Mouse (Mus musculus) neural tube, postnatal 0 days (tissue): ENCODE data around the gene Timm17a. TPM values are rescaled to one million over a fixed set of nuclear protein-coding genes. Genes with fewer than 3 reads are reported as not detected.

Experiments used
- polyA plus RNA-seq: library from polyadenylated mRNA; unstranded; fragments of >200 nt; fragmentation: Nextera tagmentation; extraction: Ambion mirVana; gene quantifications from 2 replicates; pipeline ENCODE4 v1.2.1, GENCODE M21; 2015

The Timm17a gene
- polyA plus RNA-seq: 225 and 264 TPM in 2 replicates

GRCm38 (mm10) chr1:135313284-135314031 lies at the start of gene Timm17a:
Gene Timm17a, minus strand, starts transcription at chr1:135313778.

GRCm38 (mm10) chr1:135324571-135324970 lies 11.0 kb upstream of the Timm17a start, which contains the start of gene Lmod1:
Gene Lmod1, plus strand, starts transcription at chr1:135324807.

DNA sequence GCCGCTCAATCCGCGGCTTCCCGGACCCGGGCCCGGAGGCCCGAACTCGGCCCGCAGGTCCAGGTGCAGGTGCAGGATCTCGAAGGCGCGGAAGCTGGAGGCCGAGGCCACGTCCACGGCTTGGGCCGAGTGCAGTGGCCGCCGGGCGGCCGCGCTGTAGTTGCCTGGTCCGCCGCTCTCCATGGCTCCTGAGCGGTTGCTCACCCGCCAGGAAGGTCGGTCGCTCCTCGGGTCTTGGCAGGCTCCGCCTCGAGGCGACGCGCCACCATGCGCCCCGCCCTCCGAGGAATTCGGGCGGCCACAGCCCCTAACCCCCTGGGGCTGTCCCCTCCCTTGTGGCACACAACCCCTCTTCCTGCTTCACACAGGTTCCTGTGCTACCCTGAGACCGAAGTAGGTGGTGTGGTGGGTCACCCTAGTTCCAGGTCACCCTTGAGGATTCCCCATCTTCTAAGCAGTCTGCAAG lies 29.7 kb downstream of the Timm17a start, which contains the start of gene Rnpep:
Rnpep (minus strand) TSS at position 259 of the 466 bp plus-strand sequence.

GRCm38 (mm10) chr1:135258380-135259127 lies 55.0 kb downstream of the Timm17a start, which contains the start of gene Elf3:
Gene Elf3, minus strand, starts transcription at chr1:135258568.

Other genes with a start within 250 kb of the Timm17a start
- gene Lgr6, start 208.5 kb downstream of the Timm17a start, polyA plus RNA-seq: 3.9 and 4.1 TPM in 2 replicates
- gene Ptpn7, start 181.1 kb downstream of the Timm17a start, polyA plus RNA-seq: 0.06 and 0.23 TPM in 2 replicates
- gene Arl8a, start 167.0 kb downstream of the Timm17a start, polyA plus RNA-seq: 352 and 380 TPM in 2 replicates
- 30.8 and 36.0 TPM in 2 replicates for gene Gpr37l1, start 146.1 kb downstream of the Timm17a start, polyA plus RNA-seq
- 0.29 and 0.36 TPM in 2 replicates for gene Elf3, start 55.2 kb downstream of the Timm17a start, polyA plus RNA-seq
- 51.3 and 57.2 TPM in 2 replicates for gene Rnpep, start 29.7 kb downstream of the Timm17a start, polyA plus RNA-seq
- 0.17 and 0.18 TPM in 2 replicates for gene Lmod1, start 11.0 kb upstream of the Timm17a start, polyA plus RNA-seq
- 162 and 164 TPM in 2 replicates for gene Shisa4, start 61.5 kb upstream of the Timm17a start, polyA plus RNA-seq
- 76.7 and 100 TPM in 2 replicates for gene Ipo9, start 116.7 kb upstream of the Timm17a start, polyA plus RNA-seq